Mouse (Mus musculus) G1E (cell line): ENCODE measurements around the gene Ehd1.

ENCODE experiments used
- CTCF ChIP-seq: IDR thresholded peaks from 2 replicates; pipeline ENCODE4 v1.5.1; 2012; ENCODE audit warnings: low read depth, low read length, inconsistent platforms, mixed read lengths
- GATA1 ChIP-seq: IDR thresholded peaks from 2 replicates; pipeline ENCODE4 v1.6.1; 2012; ENCODE audit warnings: borderline replicate concordance, low read length, inconsistent platforms, mixed read lengths
- GATA2 ChIP-seq: IDR thresholded peaks from 2 replicates; pipeline ENCODE4 v1.6.1; 2012; ENCODE audit warnings: low read depth, low read length, inconsistent platforms, borderline replicate concordance
- POLR2AphosphoS5 ChIP-seq: IDR thresholded peaks from 2 replicates; pipeline ENCODE4 v1.6.1; 2012; ENCODE audit warnings: low read depth, low read length, inconsistent platforms; ENCODE audit not compliant: insufficient replicate concordance
- TAL1 ChIP-seq: conservative IDR thresholded peaks from 2 replicates; pipeline ENCODE4 v1.6.1; 2012; ENCODE audit warnings: low read depth, low read length, inconsistent platforms, mixed read lengths

DNA sequence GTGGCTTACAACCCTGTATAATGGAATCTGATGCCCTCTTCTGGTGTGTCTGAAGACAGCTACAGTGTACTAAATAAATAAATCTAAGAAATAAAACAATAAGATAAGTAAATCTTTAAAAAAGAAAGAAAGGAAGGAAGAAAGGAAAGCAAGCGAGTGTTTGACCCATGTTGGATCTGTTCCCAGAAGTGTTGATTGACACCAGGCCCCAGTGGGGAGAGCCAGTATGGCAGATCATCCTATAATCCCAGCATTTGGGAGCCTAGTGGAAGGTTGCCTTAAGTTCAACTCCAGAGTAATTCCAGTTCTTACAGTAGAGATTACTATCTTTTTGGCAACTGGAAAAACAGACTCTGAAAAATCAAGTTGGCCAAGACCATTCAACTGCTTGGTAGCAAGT is 30.7 kb upstream of the Ehd1 start:
- TF ChIP-seq CTCF (no peak), TAL1 (no peak), GATA1 (no peak), GATA2 (no peak), POLR2AphosphoS5 (no peak)
